Mouse (Mus musculus) lung, embryonic 14.5 days (tissue): Measurements from ENCODE around the gene Eapp. TPM values are rescaled to one million over a fixed set of nuclear protein-coding genes. Genes with fewer than 3 reads are reported as not detected.
A peak's percentile ranks its signal among the peaks of the same experiment; 100 is the strongest.

Source experiments
- ATAC-seq: fragments of 200-750 bp; cut with Nextera tagmentation; 2 replicates; pipeline ENCODE4 v1.8.0; 2017; ENCODE audit warnings: mild to moderate bottlenecking, moderate TSS enrichment, moderate library complexity; ENCODE audit not compliant: insufficient read depth
- DNase-seq: peaks from one replicate; pipeline ENCODE4 v3.0.0-alpha.2; 2015
- H3K27ac ChIP-seq: fragments of 300-500 bp; sonication (generic); 2 replicates; pipeline ENCODE4 v1.5.1; 2014; ENCODE audit warnings: low read depth, mild to moderate bottlenecking, moderate library complexity
- H3K27me3 ChIP-seq: fragments of 300-500 bp; sonication (generic); 2 replicates; pipeline ENCODE4 v1.6.1; 2014; ENCODE audit warnings: low read length, control low read depth; ENCODE audit not compliant: insufficient read depth
- H3K36me3 ChIP-seq: fragments of 300-500 bp; sonication (generic); 2 replicates; pipeline ENCODE4 v1.6.1; 2014; ENCODE audit warnings: control low read depth; ENCODE audit not compliant: insufficient read depth
- H3K4me1 ChIP-seq: fragments of 300-500 bp; sonication (generic); 2 replicates; pipeline ENCODE4 v1.6.1; 2014; ENCODE audit warnings: antibody characterized with exemption, control low read depth; ENCODE audit not compliant: insufficient read depth
- H3K4me2 ChIP-seq: fragments of 300-500 bp; sonication (generic); 2 replicates; pipeline ENCODE4 v1.6.1; 2014; ENCODE audit warnings: mild to moderate bottlenecking
- H3K4me3 ChIP-seq: fragments of 300-500 bp; sonication (generic); 2 replicates; pipeline ENCODE4 v1.5.1; 2014; ENCODE audit warnings: low read depth, low read length
- H3K9ac ChIP-seq: fragments of 300-500 bp; sonication (generic); 2 replicates; pipeline ENCODE4 v1.6.1; 2014
- H3K9me3 ChIP-seq: fragments of 300-500 bp; sonication (generic); 2 replicates; pipeline ENCODE4 v1.6.1; 2016; ENCODE audit warnings: low read depth, low read length, control low read depth
- CTCF ChIP-seq: IDR thresholded peaks from 2 replicates; pipeline ENCODE4 v1.5.1; 2016; ENCODE audit warnings: antibody characterized with exemption, low read depth
- WGBS: fragments of 180-500 bp; shearing (Covaris S2); extraction: QIAGEN DNeasy Blood & Tissue Kit; methylation state at CpG from one replicate; pipeline ENCODE4 v1.1.7; 2014; 5-methylcytosine and 5-hydroxymethylcytosine counted together
- microRNA counts: library from miRNA; unstranded; fragments of <30 nt; microRNA quantifications from one replicate; lab custom pipeline; 2016
- microRNA-seq: library from miRNA; unstranded; fragments of <30 nt; microRNA quantifications from one replicate; pipeline ENCODE4, GENCODE M21; 2016; ENCODE audit warnings: borderline number of aligned reads
- polyA plus RNA-seq: library from polyadenylated mRNA; unstranded; fragments of >200 nt; fragmentation: Nextera tagmentation; extraction: Ambion mirVana; gene quantifications from 2 replicates; pipeline ENCODE4 v1.2.1, GENCODE M21; 2014

Gene Eapp
- polyA plus RNA-seq, 1 experiment from 2014 or later = 59.4 TPM

GRCm38 (mm10) chr12:54644947-54645346 lies 50.8 kb downstream of the Eapp start:
- WGBS = 77% methylated on average over 2 of the region's 2 CpGs
- DNase-seq = no peak
- peak; percentile 34; the same call in 1 of the 2 replicates for TF ChIP-seq CTCF
- peaks cover 14% of the 10 kb centered on the region; the same call in 1 of the 2 replicates for H3K36me3 ChIP-seq
- no peak overlapping the region for H3K9ac ChIP-seq
- H3K4me3 ChIP-seq = no peak overlapping the region
- ATAC-seq = no peak
- no peaks in the 10 kb centered on the region for H3K4me1 ChIP-seq
- no peak overlapping the region for H3K27ac ChIP-seq
- no peak overlapping the region for H3K4me2 ChIP-seq
- H3K27me3 ChIP-seq = no peaks in the 10 kb centered on the region
- H3K9me3 ChIP-seq = no peaks in the 10 kb centered on the region

- TF ChIP-seq CTCF = no peak
- no peak for DNase-seq
- no peak for ATAC-seq
- no peak overlapping the region for H3K4me3 ChIP-seq
- no peaks in the 10 kb centered on the region for H3K9me3 ChIP-seq
- no peaks in the 10 kb centered on the region for H3K4me1 ChIP-seq
- H3K27ac ChIP-seq = no peak overlapping the region
- H3K4me2 ChIP-seq = no peak overlapping the region
- WGBS = 36% methylated on average over 5 of the region's 5 CpGs
- peaks cover 12% of the 10 kb centered on the region; the same call in 1 of the 2 replicates for H3K36me3 ChIP-seq
- H3K27me3 ChIP-seq = no peaks in the 10 kb centered on the region
- no peak overlapping the region for H3K9ac ChIP-seq
These were observed 52.3 kb downstream of the Eapp start for GRCm38 (mm10) chr12:54643320-54643892.

GRCm38 (mm10) chr12:54641374-54641773 lies 54.3 kb downstream of the Eapp start:
- Histone ChIP-seq H3K9me3 (no peaks in the 10 kb centered on the region), H3K4me1 (no peaks in the 10 kb centered on the region), H3K4me2 (no peak overlapping the region), H3K27ac (no peak overlapping the region), H3K36me3 (0 out of 2 replicates have a peak, but pooled peaks cover 3% of the 10 kb centered on the region), H3K4me3 (no peak overlapping the region), H3K9ac (no peak overlapping the region), H3K27me3 (no peaks in the 10 kb centered on the region)
- DNase-seq = no peak
- WGBS = 96% methylated on average over 4 of the region's 4 CpGs
- no peak for TF ChIP-seq CTCF
- ATAC-seq = no peak

DNA sequence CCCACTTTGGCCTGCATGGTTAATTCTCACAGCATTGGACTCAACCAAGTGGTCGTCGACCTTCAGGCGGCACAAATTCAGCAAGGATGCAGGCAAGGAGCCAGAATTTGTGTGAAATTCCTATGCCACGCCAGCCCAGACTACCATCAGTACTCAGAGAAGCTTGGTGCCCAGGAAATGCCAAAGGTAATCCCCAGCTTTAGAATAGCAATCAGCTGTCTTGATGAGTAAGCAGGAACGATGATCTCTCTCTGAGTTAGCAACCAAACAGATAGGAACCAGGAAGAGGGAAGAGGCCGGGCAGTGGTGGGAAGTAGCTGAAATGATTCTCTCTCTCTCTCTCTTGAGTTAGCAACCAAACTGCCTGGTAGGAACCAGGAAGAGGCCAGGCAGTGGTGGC lies 55.4 kb downstream of the Eapp start:
- ATAC-seq = no peak
- no peak overlapping the region for H3K9ac ChIP-seq
- WGBS = 87% methylated on average over 6 of the region's 6 CpGs

GRCm38 (mm10) chr12:54637033-54637432 lies 58.7 kb downstream of the Eapp start:
- ATAC-seq (no peak), DNase-seq (no peak)
- Histone ChIP-seq H3K36me3 (no peaks in the 10 kb centered on the region), H3K4me3 (no peak overlapping the region), H3K27me3 (no peaks in the 10 kb centered on the region), H3K9me3 (no peaks in the 10 kb centered on the region), H3K4me1 (no peaks in the 10 kb centered on the region), H3K27ac (no peak overlapping the region), H3K9ac (no peak overlapping the region), H3K4me2 (no peak overlapping the region)
- no peak for TF ChIP-seq CTCF
- 70% methylated on average over 1 of the region's 1 CpGs for WGBS

More for the DNA sequence above, 55.4 kb downstream of the Eapp start:
- no peak for TF ChIP-seq CTCF
- Histone ChIP-seq H3K27ac (no peak overlapping the region), H3K4me3 (no peak overlapping the region), H3K4me1 (no peaks in the 10 kb centered on the region), H3K9me3 (no peaks in the 10 kb centered on the region), H3K36me3 (no peaks in the 10 kb centered on the region), H3K27me3 (no peaks in the 10 kb centered on the region), H3K4me2 (no peak overlapping the region)
- DNase-seq = no peak

- Histone ChIP-seq H3K4me1 (no peaks in the 10 kb centered on the region), H3K4me3 (no peak overlapping the region), H3K27ac (no peak overlapping the region), H3K27me3 (no peaks in the 10 kb centered on the region), H3K36me3 (no peaks in the 10 kb centered on the region), H3K9me3 (no peaks in the 10 kb centered on the region), H3K4me2 (no peak overlapping the region), H3K9ac (no peak overlapping the region)
- 84% methylated on average over 2 of the region's 2 CpGs for WGBS
- no peak for TF ChIP-seq CTCF
- DNase-seq (no peak), ATAC-seq (no peak)
These were observed 63.6 kb downstream of the Eapp start for GRCm38 (mm10) chr12:54632141-54632540.

GRCm38 (mm10) chr12:54621942-54622341 lies 73.8 kb downstream of the Eapp start:
- Histone ChIP-seq H3K9me3 (no peaks in the 10 kb centered on the region), H3K4me2 (no peak overlapping the region), H3K36me3 (no peaks in the 10 kb centered on the region), H3K4me1 (no peaks in the 10 kb centered on the region), H3K27ac (no peak overlapping the region), H3K4me3 (no peak overlapping the region), H3K9ac (no peak overlapping the region), H3K27me3 (no peaks in the 10 kb centered on the region)
- TF ChIP-seq CTCF = no peak
- ATAC-seq (no peak), DNase-seq (no peak)
- WGBS = 81% methylated on average over 2 of the region's 2 CpGs

MicroRNA genes within 50 kb of the gene (microRNA counts, 519-probe panel; counts per million panel counts)
- microRNA mmu-miR-1892 (lab: Ali Mortazavi, UCI) = 30.5 counts per million

Small RNA genes within 50 kb of the gene (microRNA-seq; reads per million reads assigned to microRNA genes)
- not detected for gene Mir1892

Other genes with a start within 250 kb of the Eapp start
- gene Sptssa, start 39.3 kb downstream of the Eapp start, polyA plus RNA-seq = 189 and 200 TPM in 2 replicates
- gene Snx6, start 99.8 kb upstream of the Eapp start, polyA plus RNA-seq = 186 and 188 TPM in 2 replicates
- 180 and 196 TPM in 2 replicates for gene Cfl2, start 167.0 kb upstream of the Eapp start, polyA plus RNA-seq